Mouse (Mus musculus) CH12.LX (cell line): Measurements from ENCODE around the gene Tnfrsf12a.
A peak's percentile ranks its signal among the peaks of the same experiment; 100 is the strongest.

Experiments used
- CTCF ChIP-seq, 2 experiments: IDR thresholded peaks in 1 of 2; conservative IDR thresholded peaks in 1 of 2; 2 replicates each; pipeline ENCODE4 v1.5.1; 2011 to 2012; ENCODE audit warnings: low read depth in 2 of 2, low read length in 2 of 2, improper control_type of control experiment in 1 of 2, inconsistent platforms in 1 of 2, mild to moderate bottlenecking in 1 of 2, moderate library complexity in 1 of 2
- EP300 ChIP-seq: IDR thresholded peaks from 2 replicates; pipeline ENCODE4 v1.6.1; 2011; ENCODE audit warnings: low read length, improper control_type of control experiment
- PAX5 ChIP-seq: IDR thresholded peaks from 2 replicates; pipeline ENCODE4 v1.6.1; 2012; ENCODE audit warnings: low read length, inconsistent platforms, mixed read lengths
- POLR2A ChIP-seq: IDR thresholded peaks from 2 replicates; pipeline ENCODE4 v1.6.1; 2011; ENCODE audit warnings: low read depth, mild to moderate bottlenecking, improper control_type of control experiment, low read length
- SMC3 ChIP-seq: IDR thresholded peaks from 2 replicates; pipeline ENCODE4 v1.6.1; 2011; ENCODE audit warnings: low read depth, low read length, improper control_type of control experiment
- USF1 ChIP-seq: IDR thresholded peaks from 2 replicates; pipeline ENCODE4 v1.6.1; 2014; ENCODE audit warnings: low read depth, mild to moderate bottlenecking, inconsistent platforms, low read length, improper control_type of control experiment

- TF ChIP-seq POLR2A = no peak
- TF ChIP-seq USF1 = no peak
- TF ChIP-seq EP300 = no peak
- peak in 1 of 2 experiments; percentile 30; a peak in 1 of 4 replicates for TF ChIP-seq CTCF (conservative IDR thresholded peaks at IDR 0.05 in 1 of 2, IDR thresholded peaks at IDR 0.05 in 1 of 2; ENCODE audit: low read depth in 2 of 2, low read length in 2 of 2)
- peak; percentile 13; the same call in 1 of the 2 replicates for TF ChIP-seq SMC3
- no peak for TF ChIP-seq PAX5
Observed at GRCm38 (mm10) chr17:23726758-23727142, 49.5 kb upstream of the Tnfrsf12a start.
